Mouse (Mus musculus): ENCODE results near the gene Nrg3. TPM values are rescaled to one million over a fixed set of nuclear protein-coding genes. Genes with fewer than 3 reads are reported as not detected.

Gene Nrg3
- polyA plus RNA-seq, 1 experiment from 2014 or later = not detected

DNA sequence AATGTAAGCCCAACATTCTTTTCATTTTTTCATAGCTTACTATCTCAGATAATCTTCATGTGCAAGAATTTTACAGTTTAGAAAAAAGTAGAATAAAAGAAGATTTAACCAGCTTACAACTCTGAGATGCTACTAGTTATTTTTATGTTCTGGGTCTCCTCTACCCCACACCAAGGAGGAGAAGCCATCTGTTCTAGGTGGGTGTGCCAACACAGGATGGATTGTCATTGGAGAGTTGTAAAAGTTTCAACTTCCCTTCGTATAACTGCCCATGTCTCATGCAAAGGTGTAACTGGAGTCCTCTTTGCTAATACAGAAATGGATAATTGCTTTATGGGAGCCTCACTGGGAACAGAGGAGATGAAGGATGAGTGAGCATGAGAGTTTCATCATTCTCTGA, 393.4 kb downstream of the Nrg3 start:
- ATAC-seq = no peak

DNA sequence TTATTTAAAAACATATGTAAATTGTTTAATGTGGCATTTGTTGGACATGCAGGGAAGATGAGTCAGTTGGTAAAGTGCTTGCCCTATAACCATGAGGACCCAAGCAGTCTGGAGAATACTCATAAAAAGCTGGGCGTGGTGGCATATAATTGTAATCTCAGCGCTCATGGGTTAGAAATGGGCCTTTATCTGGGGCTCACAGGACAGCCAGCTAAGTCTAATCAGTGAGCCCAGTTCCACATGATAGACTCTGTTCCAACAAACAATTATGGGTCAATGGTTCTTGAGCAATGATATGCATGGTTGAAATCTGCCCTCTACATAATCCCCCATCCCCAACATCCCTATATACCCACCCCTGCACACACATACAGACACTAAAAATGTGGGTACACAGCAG, 421.3 kb downstream of the Nrg3 start:
- H3K27ac ChIP-seq (ENCODE audit: low read depth) = no peak overlapping the region

More for the DNA sequence above, 393.4 kb downstream of the Nrg3 start:
- no peak overlapping the region for H3K9ac ChIP-seq (replicated peaks)
- H3K27me3 ChIP-seq (ENCODE audit: insufficient read depth, low read length) = no peaks in the 10 kb centered on the region
- no peak for DNase-seq
- WGBS (ENCODE audit: insufficient replicate concordance) = 69% methylated on average over 1 of the region's 1 CpGs
- TF ChIP-seq EP300 (IDR thresholded peaks at IDR 0.05; ENCODE audit: low read depth) = no peak
- no peak for TF ChIP-seq CTCF (IDR thresholded peaks at IDR 0.05; ENCODE audit: low read depth)
- no peaks in the 10 kb centered on the region for H3K9me3 ChIP-seq (ENCODE audit: low read length)
- no peak overlapping the region for H3K27ac ChIP-seq (ENCODE audit: low read depth)
- no peaks in the 10 kb centered on the region for H3K4me1 ChIP-seq (ENCODE audit: insufficient read depth)
- no peaks in the 10 kb centered on the region for H3K36me3 ChIP-seq (replicated peaks; ENCODE audit: insufficient read depth, low read length)
- H3K4me2 ChIP-seq (ENCODE audit: low read depth, low read length) = no peak overlapping the region
- no peak overlapping the region for H3K4me3 ChIP-seq (ENCODE audit: low read depth, low read length)

DNA sequence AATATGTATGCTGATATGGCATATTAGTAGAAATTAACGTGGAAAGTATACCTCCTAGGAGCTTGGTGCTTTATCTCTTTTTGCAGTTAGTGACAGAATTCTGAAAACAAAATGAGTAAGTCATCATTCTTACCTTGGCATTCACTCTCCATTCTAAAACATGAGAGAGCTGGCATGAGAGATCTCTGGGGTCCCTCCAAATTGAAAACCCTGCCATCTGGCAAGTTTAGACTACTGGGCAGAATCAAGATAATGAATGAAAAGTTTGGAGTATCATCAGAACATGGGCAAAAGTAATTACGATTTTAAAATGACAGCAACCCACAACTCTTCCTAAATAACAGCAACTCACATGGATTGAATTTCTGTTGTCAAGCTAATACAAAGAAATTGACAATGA, 423.9 kb downstream of the Nrg3 start:
- Histone ChIP-seq H3K4me3 (ENCODE audit: low read depth, low read length) (no peak overlapping the region), H3K4me2 (ENCODE audit: low read depth, low read length) (no peak overlapping the region), H3K9me3 (ENCODE audit: low read length) (no peaks in the 10 kb centered on the region), H3K36me3 (replicated peaks; ENCODE audit: insufficient read depth, low read length) (no peaks in the 10 kb centered on the region), H3K4me1 (ENCODE audit: insufficient read depth) (no peaks in the 10 kb centered on the region), H3K27me3 (ENCODE audit: insufficient read depth, low read length) (no peaks in the 10 kb centered on the region), H3K9ac (replicated peaks) (no peak overlapping the region), H3K27ac (ENCODE audit: low read depth) (no peak overlapping the region)
- no peak for TF ChIP-seq EP300 (IDR thresholded peaks at IDR 0.05; ENCODE audit: low read depth)
- no peak for TF ChIP-seq CTCF (IDR thresholded peaks at IDR 0.05; ENCODE audit: low read depth)
- ATAC-seq (no peak), DNase-seq (no peak)
- 51% methylated on average over 2 of the region's 2 CpGs for WGBS (ENCODE audit: insufficient replicate concordance)

More for the DNA sequence above, 421.3 kb downstream of the Nrg3 start:
- WGBS (ENCODE audit: insufficient replicate concordance) = 64% methylated on average over 2 of the region's 2 CpGs
- TF ChIP-seq CTCF (IDR thresholded peaks at IDR 0.05; ENCODE audit: low read depth) (no peak), EP300 (IDR thresholded peaks at IDR 0.05; ENCODE audit: low read depth) (no peak)
- DNase-seq = no peak
- no peaks in the 10 kb centered on the region for H3K36me3 ChIP-seq (replicated peaks; ENCODE audit: insufficient read depth, low read length)
- ATAC-seq = no peak
- no peak overlapping the region for H3K4me2 ChIP-seq (ENCODE audit: low read depth, low read length)
- H3K4me3 ChIP-seq (ENCODE audit: low read depth, low read length) = no peak overlapping the region
- no peak overlapping the region for H3K9ac ChIP-seq (replicated peaks)
- no peaks in the 10 kb centered on the region for H3K9me3 ChIP-seq (ENCODE audit: low read length)
- no peaks in the 10 kb centered on the region for H3K27me3 ChIP-seq (ENCODE audit: insufficient read depth, low read length)
- H3K4me1 ChIP-seq (ENCODE audit: insufficient read depth) = no peaks in the 10 kb centered on the region

DNA sequence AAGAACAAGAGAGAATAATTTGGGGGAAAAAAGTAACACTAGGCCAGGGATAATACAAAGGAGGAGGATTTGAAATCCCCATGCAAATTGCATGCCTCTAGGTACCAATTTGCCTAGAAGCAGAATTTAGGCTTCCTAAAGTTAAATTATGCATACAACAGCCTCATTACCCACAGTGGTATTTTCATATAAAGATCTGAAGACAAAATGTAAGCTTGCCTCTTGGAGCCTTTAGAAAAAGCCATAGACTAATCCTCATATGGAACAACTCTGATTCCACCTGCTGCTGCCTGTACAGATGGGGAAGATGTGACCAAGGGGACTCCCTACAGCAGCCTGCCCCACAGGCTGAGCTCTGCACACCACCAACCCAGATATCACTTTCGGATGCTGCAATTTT, 428.6 kb downstream of the Nrg3 start:
- Histone ChIP-seq H3K4me1 (ENCODE audit: insufficient read depth) (no peaks in the 10 kb centered on the region), H3K4me2 (ENCODE audit: low read depth, low read length) (no peak overlapping the region), H3K27ac (ENCODE audit: low read depth) (no peak overlapping the region), H3K27me3 (ENCODE audit: insufficient read depth, low read length) (no peaks in the 10 kb centered on the region), H3K9me3 (ENCODE audit: low read length) (no peaks in the 10 kb centered on the region), H3K4me3 (ENCODE audit: low read depth, low read length) (no peak overlapping the region), H3K9ac (replicated peaks) (no peak overlapping the region), H3K36me3 (replicated peaks; ENCODE audit: insufficient read depth, low read length) (no peaks in the 10 kb centered on the region)
- TF ChIP-seq EP300 (IDR thresholded peaks at IDR 0.05; ENCODE audit: low read depth) = no peak
- TF ChIP-seq CTCF (IDR thresholded peaks at IDR 0.05; ENCODE audit: low read depth) = no peak
- 70% methylated on average over 1 of the region's 1 CpGs for WGBS (ENCODE audit: insufficient replicate concordance)
- no peak for ATAC-seq
- DNase-seq = no peak

DNA sequence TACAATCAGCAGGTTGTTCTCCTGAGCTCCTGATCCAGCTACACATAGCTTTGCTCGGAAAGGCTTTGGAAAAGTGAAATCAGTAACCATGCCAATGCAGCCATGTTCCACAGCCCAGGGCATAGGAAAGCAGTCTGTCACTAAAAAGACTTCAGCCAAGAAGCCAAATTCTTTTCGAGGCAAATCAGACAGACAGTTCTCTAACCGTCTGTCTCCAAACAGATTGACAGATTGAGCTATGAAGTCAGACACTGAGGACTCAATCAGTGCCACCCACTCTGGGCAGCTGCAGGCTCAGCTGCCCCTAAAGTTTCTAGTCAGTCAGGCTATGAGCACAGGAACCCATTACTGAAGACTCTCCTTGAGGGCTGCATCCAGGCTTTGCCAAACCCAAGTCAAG, 429.1 kb downstream of the Nrg3 start:
- no peak for ATAC-seq
- Histone ChIP-seq H3K4me3 (ENCODE audit: low read depth, low read length) (no peak overlapping the region), H3K36me3 (replicated peaks; ENCODE audit: insufficient read depth, low read length) (no peaks in the 10 kb centered on the region), H3K27ac (ENCODE audit: low read depth) (no peak overlapping the region), H3K4me2 (ENCODE audit: low read depth, low read length) (no peak overlapping the region), H3K9ac (replicated peaks) (no peak overlapping the region), H3K9me3 (ENCODE audit: low read length) (no peaks in the 10 kb centered on the region), H3K27me3 (ENCODE audit: insufficient read depth, low read length) (no peaks in the 10 kb centered on the region), H3K4me1 (ENCODE audit: insufficient read depth) (no peaks in the 10 kb centered on the region)
- no peak for DNase-seq
- WGBS (ENCODE audit: insufficient replicate concordance) = 58% methylated on average over 3 of the region's 3 CpGs
- TF ChIP-seq CTCF (IDR thresholded peaks at IDR 0.05; ENCODE audit: low read depth) = no peak
- no peak for TF ChIP-seq EP300 (IDR thresholded peaks at IDR 0.05; ENCODE audit: low read depth)

DNA sequence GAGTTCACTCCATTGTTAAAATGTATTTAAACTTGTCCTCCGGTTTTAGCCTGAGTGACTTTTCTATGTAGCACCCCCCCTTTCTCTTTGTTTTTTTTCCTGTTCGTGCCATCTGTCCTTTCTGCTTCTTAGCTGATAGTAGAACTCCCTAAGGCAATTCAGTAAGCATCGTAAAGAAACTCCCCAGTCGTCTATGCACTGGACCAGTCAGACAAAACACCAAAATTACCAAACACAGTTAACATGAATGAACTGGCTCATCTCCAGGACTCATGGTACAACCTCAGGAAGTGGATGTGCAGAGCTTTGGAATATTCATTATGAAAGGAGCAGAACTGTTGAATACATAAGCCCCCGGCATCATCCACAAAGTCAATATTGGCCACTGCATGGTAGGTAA, 429.5 kb downstream of the Nrg3 start:
- H3K27me3 ChIP-seq (ENCODE audit: insufficient read depth, low read length) = no peaks in the 10 kb centered on the region
- TF ChIP-seq CTCF (IDR thresholded peaks at IDR 0.05; ENCODE audit: low read depth) (no peak), EP300 (IDR thresholded peaks at IDR 0.05; ENCODE audit: low read depth) (no peak)
- H3K4me2 ChIP-seq (ENCODE audit: low read depth, low read length) = no peak overlapping the region
- ATAC-seq = no peak
- WGBS (ENCODE audit: insufficient replicate concordance) = 60% methylated on average over 5 of the region's 5 CpGs
- no peaks in the 10 kb centered on the region for H3K36me3 ChIP-seq (replicated peaks; ENCODE audit: insufficient read depth, low read length)
- no peak for DNase-seq
- H3K9me3 ChIP-seq (ENCODE audit: low read length) = no peaks in the 10 kb centered on the region
- no peak overlapping the region for H3K9ac ChIP-seq (replicated peaks)
- no peak overlapping the region for H3K27ac ChIP-seq (ENCODE audit: low read depth)
- no peaks in the 10 kb centered on the region for H3K4me1 ChIP-seq (ENCODE audit: insufficient read depth)
- H3K4me3 ChIP-seq (ENCODE audit: low read depth, low read length) = no peak overlapping the region

DNA sequence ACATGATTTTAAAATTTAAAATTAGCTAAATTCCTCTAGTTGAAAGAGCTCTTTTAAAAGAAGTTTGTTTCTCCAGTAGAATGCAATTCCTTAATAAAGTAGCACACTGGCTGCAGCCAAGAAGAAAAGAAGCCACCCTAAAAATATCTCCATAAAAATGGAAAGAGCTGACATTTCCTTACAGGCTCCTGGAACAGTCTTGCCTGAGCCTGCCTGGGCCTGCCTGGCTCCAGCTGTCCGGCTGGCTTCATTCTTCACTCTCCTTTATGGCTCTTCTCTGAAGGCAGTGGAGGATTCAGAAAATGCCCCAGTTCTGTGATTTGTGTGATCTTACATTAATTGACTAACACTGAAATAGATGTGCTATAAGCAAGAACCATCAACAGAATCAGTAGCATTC, 433.8 kb downstream of the Nrg3 start:
- Histone ChIP-seq H3K9ac (replicated peaks) (no peak overlapping the region), H3K4me3 (ENCODE audit: low read depth, low read length) (no peak overlapping the region), H3K27me3 (ENCODE audit: insufficient read depth, low read length) (no peaks in the 10 kb centered on the region), H3K4me2 (ENCODE audit: low read depth, low read length) (no peak overlapping the region), H3K27ac (ENCODE audit: low read depth) (no peak overlapping the region), H3K4me1 (ENCODE audit: insufficient read depth) (no peaks in the 10 kb centered on the region), H3K9me3 (ENCODE audit: low read length) (no peaks in the 10 kb centered on the region), H3K36me3 (replicated peaks; ENCODE audit: insufficient read depth, low read length) (no peaks in the 10 kb centered on the region)
- WGBS (ENCODE audit: insufficient replicate concordance) = 82% methylated on average over 1 of the region's 1 CpGs
- TF ChIP-seq EP300 (IDR thresholded peaks at IDR 0.05; ENCODE audit: low read depth) = no peak
- TF ChIP-seq CTCF (IDR thresholded peaks at IDR 0.05; ENCODE audit: low read depth) = no peak
- no peak for DNase-seq
- ATAC-seq = no peak

Measured in liver, postnatal 0 days (tissue).